Mouse (Mus musculus) bone marrow, adult 2 months (tissue): ENCODE measurements around the gene Slc38a9. TPM values are rescaled to one million over a fixed set of nuclear protein-coding genes. Genes with fewer than 3 reads are reported as not detected.

ENCODE experiments used
- H3K27ac ChIP-seq: fragments of 200-500 bp; 2 replicates; pipeline ENCODE4 v1.5.1; 2012; ENCODE audit warnings: low read depth, mild to moderate bottlenecking, control low read depth, inconsistent platforms, low read length; ENCODE audit not compliant: control insufficient read depth, poor library complexity, insufficient read depth
- H3K4me1 ChIP-seq: fragments of 200-500 bp; 2 replicates; pipeline ENCODE4 v1.6.1; 2011; ENCODE audit warnings: low read length; ENCODE audit not compliant: control insufficient read depth, insufficient read depth
- H3K4me3 ChIP-seq: fragments of 200-500 bp; replicated peaks from 2 replicates; pipeline ENCODE3; 2011; ENCODE audit warnings: mild to moderate bottlenecking, low read depth, low read length, control low read depth; ENCODE audit not compliant: control insufficient read depth
- CTCF ChIP-seq: fragments of 200-500 bp; IDR thresholded peaks from 2 replicates; pipeline ENCODE4 v1.5.1; 2011; ENCODE audit warnings: low read length, control low read depth; ENCODE audit not compliant: control insufficient read depth, insufficient read depth
- POLR2A ChIP-seq: fragments of 200-500 bp; IDR thresholded peaks from 2 replicates; pipeline ENCODE4 v1.6.1; 2011; ENCODE audit warnings: low read depth, mild to moderate bottlenecking, control low read depth, low read length, borderline replicate concordance; ENCODE audit not compliant: control insufficient read depth
- WGBS: fragments of 180-500 bp; shearing (Covaris S2); methylation state at CpG from one replicate; pipeline ENCODE4 v1.1.7; 2018; 5-methylcytosine and 5-hydroxymethylcytosine counted together
- polyA plus RNA-seq: library from polyadenylated mRNA; stranded (reverse); fragments of >200 nt; gene quantifications from 2 replicates; pipeline ENCODE4 v1.2.4, GENCODE M21; 2011; ENCODE audit warnings: low replicate concordance; ENCODE audit not compliant: missing spikeins, insufficient read depth, insufficient read length

Gene Slc38a9
- polyA plus RNA-seq, 1 experiment, result 32.9 TPM

GRCm38 (mm10) chr13:112753522-112753921, 93.0 kb downstream of the Slc38a9 start:
- TF ChIP-seq POLR2A, result no peak
- no peak for TF ChIP-seq CTCF
- Histone ChIP-seq H3K4me3 (no peak overlapping the region), H3K27ac (no peak overlapping the region), H3K4me1 (peaks cover 5% of the 10 kb centered on the region; the same call in 1 of the 2 replicates)
- 87% methylated on average over 9 of the region's 9 CpGs for WGBS

GRCm38 (mm10) chr13:112754871-112755270, 94.3 kb downstream of the Slc38a9 start:
- Histone ChIP-seq H3K4me1 (peaks cover 2% of the 10 kb centered on the region; the same call in 1 of the 2 replicates), H3K27ac (no peak overlapping the region), H3K4me3 (no peak overlapping the region)
- TF ChIP-seq CTCF (no peak), POLR2A (no peak)
- WGBS, result 58% methylated on average over 4 of the region's 4 CpGs

GRCm38 (mm10) chr13:112755507-112756010, 95.0 kb downstream of the Slc38a9 start:
- Histone ChIP-seq H3K4me1 (peaks cover 3% of the 10 kb centered on the region; the same call in 1 of the 2 replicates), H3K27ac (no peak overlapping the region), H3K4me3 (no peak overlapping the region)
- WGBS, result 86% methylated on average over 11 of the region's 11 CpGs
- no peak for TF ChIP-seq CTCF
- no peak for TF ChIP-seq POLR2A

GRCm38 (mm10) chr13:112757395-112757794, 96.8 kb downstream of the Slc38a9 start:
- no peak for TF ChIP-seq POLR2A
- TF ChIP-seq CTCF, result no peak
- no peak overlapping the region for H3K4me3 ChIP-seq
- peaks cover 1% of the 10 kb centered on the region; the same call in 1 of the 2 replicates for H3K4me1 ChIP-seq
- WGBS, result 87% methylated on average over 9 of the region's 9 CpGs
- no peak overlapping the region for H3K27ac ChIP-seq

- TF ChIP-seq CTCF (no peak), POLR2A (no peak)
- Histone ChIP-seq H3K4me3 (no peak overlapping the region), H3K27ac (no peak overlapping the region), H3K4me1 (peaks cover 1% of the 10 kb centered on the region; the same call in 1 of the 2 replicates)
- 84% methylated on average over 6 of the region's 6 CpGs for WGBS
These were observed 98.1 kb downstream of the Slc38a9 start for GRCm38 (mm10) chr13:112758546-112759090.

GRCm38 (mm10) chr13:112759364-112759763, 98.8 kb downstream of the Slc38a9 start:
- WGBS, result 88% methylated on average over 9 of the region's 9 CpGs
- TF ChIP-seq POLR2A (no peak), CTCF (no peak)
- Histone ChIP-seq H3K4me1 (peaks cover 1% of the 10 kb centered on the region; the same call in 1 of the 2 replicates), H3K27ac (no peak overlapping the region), H3K4me3 (no peak overlapping the region)

GRCm38 (mm10) chr13:112759777-112760537, 99.4 kb downstream of the Slc38a9 start:
- TF ChIP-seq CTCF (no peak), POLR2A (no peak)
- Histone ChIP-seq H3K4me1 (peaks cover 1% of the 10 kb centered on the region; the same call in 1 of the 2 replicates), H3K27ac (no peak overlapping the region), H3K4me3 (no peak overlapping the region)
- WGBS, result 70% methylated on average over 15 of the region's 15 CpGs

GRCm38 (mm10) chr13:112760538-112760881, 100.0 kb downstream of the Slc38a9 start:
- WGBS, result 3% methylated on average over 1 of the region's 1 CpGs
- H3K27ac ChIP-seq, result peak overlapping the region; percentile 24; the same call in 1 of the 2 replicates
- TF ChIP-seq CTCF, result no peak
- TF ChIP-seq POLR2A, result no peak
- peaks cover 1% of the 10 kb centered on the region; the same call in 1 of the 2 replicates for H3K4me1 ChIP-seq
- no peak overlapping the region for H3K4me3 ChIP-seq
